ENCODE assay signal across 7 mouse cellular contexts in genomic region chr8:88361708-88362428, GRCm38 (mm10). TPM values are rescaled to one million over a fixed set of nuclear protein-coding genes. Genes with fewer than 3 reads are reported as not detected.
DNase-seq lines count a peak whose midpoint lies in the region; ATAC-seq lines count a peak whose summit lies in the region.

Brd7 (minus strand) TSS chr8:88362194.

- peak within 1 kb of the TSS; percentile 97 for H3K27ac ChIP-seq in embryonic facial prominence, embryonic 10.5 days (replicated peaks)
- peak within 1 kb of the TSS; percentile 99 for H3K27ac ChIP-seq in limb, embryonic 10.5 days
- peak within 1 kb of the TSS; percentile 85 for H3K27ac ChIP-seq in midbrain, embryonic 12.5 days (replicated peaks)

- peak within 1 kb of the TSS; percentile 92 for H3K4me2 ChIP-seq in midbrain, embryonic 12.5 days (replicated peaks)

- DNase-seq in adrenal gland, postnatal 14 days = peak; percentile 93
- DNase-seq in embryonic facial prominence, embryonic 10.5 days (ENCODE audit: low spot score) = peak; percentile 91
- peak; percentile 61 for DNase-seq in kidney, adult 11 months
- DNase-seq in limb, embryonic 10.5 days (ENCODE audit: low spot score) = peak; percentile 94
- DNase-seq in skeletal muscle tissue, adult 2 months (ENCODE audit: low read depth, low spot score) = peak; percentile 63

- peaks cover 30% of the 10 kb centered on the region for H3K36me3 ChIP-seq in embryonic facial prominence, embryonic 10.5 days (replicated peaks)
- peaks cover 30% of the 10 kb centered on the region for H3K36me3 ChIP-seq in limb, embryonic 10.5 days
- peaks cover 27% of the 10 kb centered on the region for H3K36me3 ChIP-seq in midbrain, embryonic 12.5 days

- ATAC-seq in granulocyte monocyte progenitor cell, adult 5-6 weeks (replicated peaks; ENCODE audit: poor library complexity, severe bottlenecking) = peak; percentile 80
- ATAC-seq in midbrain, embryonic 12.5 days (ENCODE audit: low FRiP score, low read depth) = peak; percentile 90

- under 1% methylated on average over 91 of the region's 91 CpGs for WGBS in embryonic facial prominence, embryonic 10.5 days
- under 1% methylated on average over 91 of the region's 91 CpGs for WGBS in limb, embryonic 10.5 days
- under 1% methylated on average over 80 of the region's 91 CpGs for WGBS in midbrain, embryonic 12.5 days

- H3K27me3 ChIP-seq in embryonic facial prominence, embryonic 10.5 days (replicated peaks; ENCODE audit: low read depth, poor library complexity, severe bottlenecking) = 0 out of 2 replicates have a peak, but pooled peaks cover 7% of the 10 kb centered on the region
- H3K27me3 ChIP-seq in limb, embryonic 10.5 days (ENCODE audit: low read depth, poor library complexity, severe bottlenecking) = no peaks in the 10 kb centered on the region
- H3K27me3 ChIP-seq in midbrain, embryonic 12.5 days = peaks cover 4% of the 10 kb centered on the region; the same call in 1 of the 2 replicates

- H3K4me1 ChIP-seq in embryonic facial prominence, embryonic 10.5 days = peaks cover 18% of the 10 kb centered on the region
- peaks cover 22% of the 10 kb centered on the region for H3K4me1 ChIP-seq in limb, embryonic 10.5 days
- peaks cover 22% of the 10 kb centered on the region for H3K4me1 ChIP-seq in midbrain, embryonic 12.5 days

- H3K9me3 ChIP-seq in embryonic facial prominence, embryonic 10.5 days = peaks cover 5% of the 10 kb centered on the region; the same call in 1 of the 2 replicates
- H3K9me3 ChIP-seq in limb, embryonic 10.5 days (replicated peaks) = no peaks in the 10 kb centered on the region
- no peaks in the 10 kb centered on the region for H3K9me3 ChIP-seq in midbrain, embryonic 12.5 days

- H3K9ac ChIP-seq in midbrain, embryonic 12.5 days (replicated peaks) = peak within 1 kb of the TSS; percentile 98

- H3K4me3 ChIP-seq in embryonic facial prominence, embryonic 10.5 days = peak within 1 kb of the TSS; percentile 99
- H3K4me3 ChIP-seq in limb, embryonic 10.5 days = peak within 1 kb of the TSS; percentile 99
- H3K4me3 ChIP-seq in midbrain, embryonic 12.5 days = peak within 1 kb of the TSS; percentile 85

RNA-seq across cellular contexts. Expression of gene Brd7, which starts in this region (rescaled TPM):
- total RNA-seq in adrenal gland, postnatal 14 days (2021) = 96.5 and 103 TPM in 2 replicates
- 86.5 and 88.8 TPM in 2 replicates for polyA plus RNA-seq in embryonic facial prominence, embryonic 10.5 days (2016; fragmentation: Nextera tagmentation; extraction: Ambion mirVana)
- total RNA-seq in granulocyte monocyte progenitor cell, adult 5-6 weeks (2014; fragmentation: Nextera tagmentation) = 75.7 and 92.5 TPM in 2 replicates
- total RNA-seq in granulocyte monocyte progenitor cell, adult 5-6 weeks (2017) = 70.1 and 74.2 TPM in 2 replicates
- 78.8 and 88.8 TPM in 2 replicates for polyA plus RNA-seq in limb, embryonic 10.5 days (2016; fragmentation: Nextera tagmentation; extraction: Ambion mirVana)
- polyA plus RNA-seq in midbrain, embryonic 12.5 days (2016; fragmentation: Nextera tagmentation; extraction: Ambion mirVana) = 83.9 and 95.5 TPM in 2 replicates

Comparison
In these comparisons a context has a peak if more than half of its experiments do, and no peak if none do; other contexts are left out.
1. Peak in every context shown above with its lines: DNase-seq, ATAC-seq, H3K4me3 ChIP-seq and H3K27ac ChIP-seq.